Mouse (Mus musculus) olfactory bulb, adult 2 months (tissue): ENCODE results near the gene Sec22c.

Source experiments
- CTCF ChIP-seq: fragments of 200-500 bp; IDR thresholded peaks from 2 replicates; pipeline ENCODE4 v1.5.1; 2012; ENCODE audit warnings: low read depth, mild to moderate bottlenecking, low read length, moderate library complexity; ENCODE audit not compliant: insufficient read depth
- POLR2A ChIP-seq: fragments of 200-500 bp; IDR thresholded peaks from 2 replicates; pipeline ENCODE4 v1.6.1; 2012; ENCODE audit warnings: mild to moderate bottlenecking, low read depth, low read length, moderate library complexity; ENCODE audit not compliant: insufficient read depth

- TF ChIP-seq CTCF (no peak), POLR2A (no peak)
Measured at GRCm38 (mm10) chr9:121719347-121720331, 14.3 kb upstream of the Sec22c start.
